Mouse (Mus musculus) cerebellum, adult 18-20 months (tissue): ENCODE results near the gene Sh3bgrl2.

ENCODE experiments used
- DNase-seq, 2 experiments: peaks; one replicate each; pipeline ENCODE4 v3.0.0; 2021

The Sh3bgrl2 gene

GRCm38 (mm10) chr9:83593811-83594210 is 45.7 kb downstream of the Sh3bgrl2 start:
- no peak for DNase-seq

- no peak for DNase-seq
Measured at GRCm38 (mm10) chr9:83596132-83596531, 48.0 kb downstream of the Sh3bgrl2 start.

DNA sequence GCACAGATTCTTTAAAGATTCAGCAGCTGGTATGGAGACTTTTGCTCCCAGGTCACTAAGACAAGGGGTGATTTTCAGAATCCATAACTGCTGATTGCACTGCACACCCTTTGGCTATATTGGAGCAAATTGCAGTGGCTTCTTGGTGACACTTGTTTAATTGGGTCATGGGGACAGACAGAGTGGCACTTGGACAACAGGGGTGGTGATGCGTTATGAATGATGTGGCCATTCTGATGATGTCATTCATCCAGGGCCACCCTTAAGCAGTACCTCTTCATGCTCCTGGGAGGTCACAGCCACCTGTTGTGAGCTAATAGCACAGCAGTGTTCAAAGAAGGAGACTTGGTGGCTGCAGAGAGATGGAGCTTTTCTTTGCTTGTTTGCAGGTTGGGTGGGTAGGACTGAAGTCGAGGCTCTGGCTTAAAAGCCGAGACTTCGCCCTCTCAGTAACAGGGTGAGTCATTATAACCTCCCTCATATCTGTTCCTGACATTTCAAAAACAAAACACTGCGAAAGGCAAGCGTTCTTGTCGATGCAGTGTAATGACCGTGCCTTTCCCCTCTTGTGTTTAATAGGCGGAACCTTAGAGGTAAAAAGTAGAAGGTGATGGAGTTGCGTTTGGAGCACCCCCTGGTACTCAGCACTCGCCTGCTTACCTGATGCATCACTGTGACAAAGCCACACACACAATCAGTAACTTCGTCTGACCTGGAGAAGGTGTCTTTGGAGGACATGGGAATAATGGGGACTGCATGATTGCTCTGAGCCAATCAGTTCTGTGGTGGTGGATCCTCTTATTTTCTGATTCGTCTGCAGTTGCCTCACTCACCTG is 48.7 kb downstream of the Sh3bgrl2 start:
- no peak for DNase-seq

DNA sequence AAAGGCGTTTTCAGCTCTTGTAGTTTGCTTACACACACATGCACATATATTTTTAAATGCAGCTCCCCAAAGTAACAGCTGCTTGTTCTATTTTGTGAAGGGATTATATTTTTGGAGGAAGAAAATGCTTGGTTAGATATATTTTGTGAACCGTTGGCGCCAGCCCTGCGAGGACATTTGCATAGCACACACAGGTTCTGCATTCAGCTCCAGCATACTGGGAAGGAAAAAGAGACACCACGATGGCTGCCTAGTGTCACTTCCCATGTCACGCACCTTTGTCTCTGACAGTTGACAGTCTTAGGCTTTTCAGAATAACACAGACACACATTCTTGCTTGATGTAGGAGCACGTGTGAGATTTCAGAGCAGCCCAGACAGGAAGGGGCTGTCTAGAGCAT is 49.9 kb downstream of the Sh3bgrl2 start:
- no peak for DNase-seq

- DNase-seq, result peak; percentile 25 to 28
Measured at GRCm38 (mm10) chr9:83599505-83599904, 51.4 kb downstream of the Sh3bgrl2 start.

DNA sequence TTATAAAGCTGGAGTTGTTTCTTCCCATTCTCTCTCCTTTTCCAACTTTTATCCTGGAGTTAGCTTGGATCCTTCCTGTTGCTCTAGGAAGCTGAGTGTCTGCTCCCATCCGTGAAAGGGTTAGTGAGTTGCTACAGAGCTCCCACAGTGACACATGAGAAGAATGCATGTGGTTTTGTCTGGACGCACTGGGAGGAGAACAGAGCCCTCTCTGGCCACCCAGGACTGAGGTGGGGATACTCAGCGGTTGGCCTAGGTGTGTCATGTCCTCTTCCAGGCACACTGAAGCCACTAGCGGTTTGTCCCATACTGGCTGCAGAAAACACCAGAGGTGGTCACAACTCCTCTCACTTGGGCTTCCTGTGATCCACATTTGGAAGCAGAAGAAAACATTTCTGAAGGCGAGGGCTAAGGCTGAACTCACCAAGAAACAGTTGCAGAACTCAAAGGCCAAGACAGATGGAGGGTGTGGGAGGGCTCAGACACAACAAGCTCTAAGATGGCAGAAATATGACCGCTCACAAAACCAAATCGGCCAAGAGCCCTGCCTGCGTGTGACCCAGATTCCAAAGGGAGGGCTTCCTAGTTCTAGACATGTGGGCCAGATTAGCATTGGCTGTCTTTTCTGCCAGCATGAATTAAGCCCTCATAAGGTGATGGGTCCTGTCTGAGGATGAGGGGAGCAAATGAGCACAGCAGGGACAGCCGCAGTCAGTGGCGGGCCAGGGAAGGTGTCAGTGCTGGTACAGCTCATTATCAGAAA is 52.3 kb downstream of the Sh3bgrl2 start:
- peak; percentile 41 to 63 for DNase-seq

GRCm38 (mm10) chr9:83602176-83602770 is 54.1 kb downstream of the Sh3bgrl2 start:
- DNase-seq, result no peak

DNA sequence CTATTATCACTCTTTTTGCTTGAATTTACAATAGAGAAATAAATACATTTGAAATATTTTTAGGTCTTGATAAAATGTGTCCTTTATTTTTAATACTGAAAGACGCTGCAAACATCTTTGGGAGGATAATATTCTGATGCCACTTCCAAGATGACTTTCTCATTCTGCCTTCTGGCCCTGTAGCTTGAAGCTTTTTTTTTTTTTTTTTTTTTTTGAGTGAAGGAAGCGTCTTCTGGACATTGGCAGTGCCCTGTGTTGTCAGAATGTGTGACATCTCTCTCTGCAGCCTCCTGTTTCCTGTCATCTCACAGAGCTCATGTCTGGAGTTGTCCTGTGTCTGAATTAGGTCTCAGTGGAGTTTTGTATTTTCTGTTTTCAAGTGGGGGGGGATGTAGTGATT is 55.0 kb downstream of the Sh3bgrl2 start:
- DNase-seq, result no peak

DNA sequence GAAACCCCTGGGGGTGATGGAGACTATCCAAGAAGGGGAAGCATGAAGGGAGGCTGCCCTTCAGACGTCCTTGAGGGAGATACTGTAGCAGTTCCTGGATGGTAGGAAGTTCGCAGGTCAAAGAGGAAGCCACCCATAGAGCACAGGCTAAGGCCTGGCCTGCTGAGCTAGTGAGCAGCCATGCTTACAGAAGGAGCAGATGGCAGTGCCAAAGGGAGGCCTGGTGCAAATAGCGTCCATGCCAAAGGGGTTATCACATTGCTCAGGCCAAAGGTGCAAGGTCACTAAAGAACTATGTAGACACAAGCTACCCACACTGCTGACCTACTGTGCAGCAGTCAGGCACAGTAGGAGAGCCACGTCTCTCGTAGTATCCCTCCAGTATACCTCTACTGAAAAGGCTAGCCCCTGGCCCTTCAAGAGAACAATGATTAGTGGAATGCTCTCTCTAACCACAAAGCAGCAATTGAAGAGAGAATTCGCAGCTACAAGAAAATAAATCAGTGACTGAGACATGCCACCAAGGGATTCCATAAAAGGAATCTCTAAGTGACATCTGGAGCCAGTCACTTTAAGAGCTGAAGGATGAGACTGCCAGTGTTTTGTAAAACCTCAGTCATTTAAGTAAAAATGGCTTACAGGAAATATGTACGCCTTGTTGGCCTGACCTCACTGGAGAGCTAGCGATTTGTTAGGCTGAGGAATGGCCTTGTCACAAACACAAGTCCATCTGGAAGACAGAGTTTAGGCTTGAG is 57.9 kb downstream of the Sh3bgrl2 start:
- DNase-seq, result no peak

DNA sequence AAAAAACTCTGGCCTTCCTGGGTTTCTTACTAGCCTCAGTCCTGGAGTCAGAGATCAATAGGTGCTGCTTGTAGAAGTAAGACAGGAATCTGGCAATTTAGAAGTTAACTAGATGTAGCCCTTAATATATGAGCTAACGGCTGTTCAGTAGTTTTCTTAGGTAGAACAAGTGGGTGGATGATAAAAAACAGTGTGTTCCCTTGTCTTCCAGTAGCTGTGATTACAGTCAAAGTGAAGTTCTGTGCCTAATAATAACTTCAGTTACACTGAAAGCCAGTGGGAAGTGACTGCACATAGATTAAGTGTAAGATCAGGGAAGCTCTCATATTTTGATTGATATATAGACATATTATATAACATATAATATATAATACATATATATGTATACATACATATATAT is 60.0 kb downstream of the Sh3bgrl2 start:
- DNase-seq, result no peak

DNA sequence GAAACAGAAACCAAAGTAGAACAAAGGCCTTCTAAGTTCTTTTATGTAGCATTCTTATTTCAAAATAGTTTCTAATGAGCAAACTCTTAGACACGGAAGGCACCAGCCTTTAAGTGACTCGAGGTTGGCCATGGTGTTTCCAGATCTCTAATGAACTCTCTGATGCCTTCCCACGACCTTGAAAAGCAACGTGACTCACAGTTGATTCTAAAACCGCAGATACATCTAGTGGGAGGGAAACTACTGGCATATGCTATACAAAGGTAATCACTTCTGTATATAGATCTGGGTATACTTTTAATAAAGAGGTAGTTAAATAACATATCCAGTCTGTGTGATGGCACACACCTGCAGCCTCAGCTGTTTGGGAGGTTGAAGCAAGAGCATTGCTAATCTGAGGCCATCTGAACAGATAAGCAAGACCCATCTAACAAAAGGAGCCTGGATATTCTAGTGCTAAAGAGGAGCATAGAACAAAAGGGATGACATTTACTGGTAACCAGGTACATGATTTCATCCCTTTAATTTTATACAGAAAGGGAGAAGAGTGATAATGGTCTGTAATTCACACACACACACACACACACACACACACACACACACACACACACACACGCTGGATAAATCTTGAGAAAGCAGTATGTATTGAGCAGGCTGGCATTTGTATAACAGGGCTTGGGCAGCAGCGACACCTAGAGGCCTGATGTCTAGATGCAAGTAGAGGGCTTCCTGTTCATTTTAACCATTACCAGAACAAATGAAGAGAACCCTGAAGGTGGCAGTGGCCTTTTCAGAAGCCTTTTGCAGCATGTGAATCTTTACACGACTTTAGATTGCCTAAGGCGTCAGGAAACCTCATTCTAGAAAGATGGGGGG is 61.5 kb downstream of the Sh3bgrl2 start:
- DNase-seq, result peak; percentile 75 to 86

DNA sequence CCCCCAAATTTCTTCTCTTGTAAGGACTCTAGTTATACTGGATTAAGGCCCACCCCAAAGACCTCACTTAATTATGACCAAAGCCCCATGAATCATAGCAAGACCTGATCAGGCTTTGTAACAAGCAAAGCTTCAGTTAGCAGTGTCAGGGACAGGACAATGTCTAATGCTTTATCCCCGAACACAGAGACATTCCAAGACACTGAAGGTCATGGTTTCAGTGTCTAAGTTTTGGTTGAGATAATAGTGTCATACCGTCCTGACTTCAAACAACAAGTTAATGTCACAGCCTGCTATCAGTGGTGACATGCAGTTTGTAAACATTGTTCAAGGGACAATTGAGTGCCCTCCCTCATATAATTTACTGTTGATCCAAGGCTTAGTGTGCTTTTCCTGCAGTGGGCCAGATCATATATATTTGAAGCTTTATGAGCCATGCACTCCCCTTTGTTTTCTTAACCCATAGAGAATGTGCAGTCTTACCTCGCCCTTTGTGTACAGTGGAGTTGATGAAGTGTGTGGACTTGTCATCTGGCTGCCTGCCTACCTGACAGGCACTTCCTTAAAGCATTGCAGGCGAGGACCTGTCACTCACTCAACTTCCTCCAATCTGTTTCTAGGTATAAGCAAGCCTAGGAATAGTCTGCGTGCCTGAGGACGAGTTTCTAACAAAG is 67.9 kb downstream of the Sh3bgrl2 start:
- no peak for DNase-seq

GRCm38 (mm10) chr9:83616586-83617081 is 68.5 kb downstream of the Sh3bgrl2 start:
- no peak for DNase-seq

GRCm38 (mm10) chr9:83623455-83623854 is 75.3 kb downstream of the Sh3bgrl2 start:
- no peak for DNase-seq

- DNase-seq, result no peak
Measured at GRCm38 (mm10) chr9:83624193-83624592, 76.1 kb downstream of the Sh3bgrl2 start.

DNA sequence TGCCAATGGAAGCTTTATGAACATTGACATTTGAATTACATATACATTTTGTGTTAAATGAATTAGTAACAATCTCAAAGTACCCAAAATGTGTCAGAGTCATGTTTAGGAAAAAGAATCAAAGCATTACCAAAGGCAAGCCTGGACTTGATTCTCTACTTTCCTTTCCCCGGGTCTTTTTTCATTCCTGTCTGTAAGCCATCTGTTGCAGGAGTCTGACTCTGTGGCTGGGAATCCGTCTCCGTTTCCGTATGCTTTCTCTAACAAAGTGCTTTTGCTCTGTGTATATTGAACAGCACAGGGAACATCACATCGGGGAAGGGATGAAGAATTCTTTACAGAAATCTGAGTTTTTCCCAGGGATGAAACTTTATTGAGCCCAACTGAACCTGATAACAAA is 77.0 kb downstream of the Sh3bgrl2 start:
- DNase-seq, result no peak

- no peak for DNase-seq
Measured at GRCm38 (mm10) chr9:83628669-83629612, 80.8 kb downstream of the Sh3bgrl2 start.

GRCm38 (mm10) chr9:83630341-83630740 is 82.2 kb downstream of the Sh3bgrl2 start:
- no peak for DNase-seq

- no peak for DNase-seq
Measured at GRCm38 (mm10) chr9:83631920-83632319, 83.8 kb downstream of the Sh3bgrl2 start.

GRCm38 (mm10) chr9:83634703-83635102 is 86.6 kb downstream of the Sh3bgrl2 start:
- no peak for DNase-seq
